Mouse (Mus musculus) hindbrain, embryonic 12.5 days (tissue): ENCODE measurements around the gene Lrrc17. TPM values are rescaled to one million over a fixed set of nuclear protein-coding genes. Genes with fewer than 3 reads are reported as not detected.
"Not testable (repeated sequence)": the region's sequence is repeated elsewhere in the genome, so short reads cannot be mapped to it uniquely, and the experiment has no call there.

Experiments used
- ATAC-seq: fragments of 200-750 bp; cut with Nextera tagmentation; 2 replicates; pipeline ENCODE4 v1.8.0; 2017; ENCODE audit warnings: moderate TSS enrichment; ENCODE audit not compliant: low FRiP score
- H3K27ac ChIP-seq: fragments of 300-500 bp; sonication (generic); 2 replicates; pipeline ENCODE4 v1.5.1; 2016; ENCODE audit warnings: mild to moderate bottlenecking
- H3K27me3 ChIP-seq: fragments of 300-500 bp; sonication (generic); 2 replicates; pipeline ENCODE4 v1.6.1; 2016; ENCODE audit warnings: mild to moderate bottlenecking
- H3K36me3 ChIP-seq: fragments of 300-500 bp; sonication (generic); 2 replicates; pipeline ENCODE4 v1.6.1; 2016; ENCODE audit warnings: mild to moderate bottlenecking
- H3K4me1 ChIP-seq: fragments of 300-500 bp; sonication (generic); 2 replicates; pipeline ENCODE4 v1.6.1; 2016
- H3K4me2 ChIP-seq: fragments of 300-500 bp; sonication (generic); replicated peaks from 2 replicates; pipeline ENCODE4 v1.6.1; 2016; ENCODE audit warnings: mild to moderate bottlenecking
- H3K4me3 ChIP-seq: fragments of 300-500 bp; sonication (generic); 2 replicates; pipeline ENCODE4 v1.5.1; 2016; ENCODE audit warnings: mild to moderate bottlenecking
- H3K9ac ChIP-seq: fragments of 300-500 bp; sonication (generic); 2 replicates; pipeline ENCODE4 v1.6.1; 2016; ENCODE audit warnings: mild to moderate bottlenecking, moderate library complexity
- H3K9me3 ChIP-seq: fragments of 300-500 bp; sonication (generic); replicated peaks from 2 replicates; pipeline ENCODE4 v1.6.1; 2016; ENCODE audit warnings: mild to moderate bottlenecking
- WGBS: fragments of 180-500 bp; shearing (Covaris S2); methylation state at CpG from one replicate; pipeline ENCODE4 v1.1.7; 2016; 5-methylcytosine and 5-hydroxymethylcytosine counted together
- polyA plus RNA-seq: library from polyadenylated mRNA; unstranded; fragments of >200 nt; fragmentation: Nextera tagmentation; extraction: Ambion mirVana; gene quantifications from 2 replicates; pipeline ENCODE4 v1.2.1, GENCODE M21; 2016

Lrrc17 gene
- polyA plus RNA-seq, 1 experiment from 2014 or later, result 42.3 TPM

GRCm38 (mm10) chr5:21578136-21578535 lies 34.8 kb downstream of the Lrrc17 start:
- 93% methylated on average over 3 of the region's 3 CpGs for WGBS
- H3K27me3 ChIP-seq, result no peaks in the 10 kb centered on the region
- H3K4me2 ChIP-seq, result no peak overlapping the region
- H3K27ac ChIP-seq, result no peak overlapping the region
- H3K36me3 ChIP-seq, result no peaks in the 10 kb centered on the region
- no peak overlapping the region for H3K4me3 ChIP-seq
- H3K9me3 ChIP-seq, result no peaks in the 10 kb centered on the region
- H3K9ac ChIP-seq, result no peak overlapping the region
- ATAC-seq, result no peak
- H3K4me1 ChIP-seq, result no peaks in the 10 kb centered on the region

- 51% methylated on average over 6 of the region's 6 CpGs for WGBS
- Histone ChIP-seq H3K36me3 (no peaks in the 10 kb centered on the region), H3K27ac (no peak overlapping the region), H3K9ac (no peak overlapping the region), H3K4me1 (no peaks in the 10 kb centered on the region), H3K4me3 (no peak overlapping the region), H3K9me3 (no peaks in the 10 kb centered on the region), H3K27me3 (no peaks in the 10 kb centered on the region), H3K4me2 (no peak overlapping the region)
- no peak for ATAC-seq
These were observed 43.4 kb downstream of the Lrrc17 start for GRCm38 (mm10) chr5:21586763-21587162.

DNA sequence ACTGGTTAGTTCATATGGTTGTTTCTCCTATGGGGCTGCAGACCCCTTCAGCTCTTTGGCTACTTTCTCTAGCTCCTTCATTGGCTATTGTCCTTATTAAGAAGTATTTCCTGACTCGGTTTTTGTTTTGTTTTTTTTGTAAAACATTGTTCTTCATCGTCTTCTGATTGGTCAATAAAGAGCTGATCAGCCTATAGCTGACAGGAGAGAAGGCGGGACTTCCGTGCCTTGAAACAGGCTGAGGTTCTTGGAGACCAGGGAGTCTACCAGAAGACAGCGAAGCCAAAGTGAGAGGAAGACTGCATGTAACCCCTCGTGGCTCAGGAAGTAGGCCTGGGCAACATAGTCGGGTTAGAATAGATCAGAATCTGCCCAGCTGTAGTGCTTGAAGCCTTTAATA lies 44.3 kb downstream of the Lrrc17 start:
- no peak for ATAC-seq
- no peaks in the 10 kb centered on the region for H3K36me3 ChIP-seq
- H3K4me1 ChIP-seq, result no peaks in the 10 kb centered on the region
- WGBS, result 77% methylated on average over 7 of the region's 7 CpGs
- H3K27ac ChIP-seq, result no peak overlapping the region
- H3K4me2 ChIP-seq, result no peak overlapping the region
- H3K4me3 ChIP-seq, result no peak overlapping the region
- no peaks in the 10 kb centered on the region for H3K27me3 ChIP-seq
- no peak overlapping the region for H3K9ac ChIP-seq
- no peaks in the 10 kb centered on the region for H3K9me3 ChIP-seq

DNA sequence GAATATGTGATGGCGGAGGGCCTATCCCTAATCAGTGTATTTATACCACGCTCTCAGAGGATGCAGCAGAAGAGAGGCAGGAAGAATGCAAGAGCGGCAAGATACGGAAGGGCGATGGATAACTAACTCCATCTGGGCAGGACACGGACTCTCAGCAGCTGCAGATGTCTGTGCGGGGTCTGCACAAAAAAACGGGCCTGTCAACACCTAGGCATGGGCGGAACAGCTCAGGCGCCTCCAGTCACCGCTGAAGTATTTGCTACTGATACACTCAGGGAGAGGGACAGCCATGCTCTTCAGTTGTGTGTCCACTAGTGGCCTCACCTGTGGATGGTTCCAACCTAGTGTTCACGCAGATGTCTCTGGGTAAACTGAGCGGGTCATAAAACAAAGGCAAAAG lies 44.9 kb downstream of the Lrrc17 start:
- no peak for ATAC-seq
- 84% methylated on average over 13 of the region's 13 CpGs for WGBS

DNA sequence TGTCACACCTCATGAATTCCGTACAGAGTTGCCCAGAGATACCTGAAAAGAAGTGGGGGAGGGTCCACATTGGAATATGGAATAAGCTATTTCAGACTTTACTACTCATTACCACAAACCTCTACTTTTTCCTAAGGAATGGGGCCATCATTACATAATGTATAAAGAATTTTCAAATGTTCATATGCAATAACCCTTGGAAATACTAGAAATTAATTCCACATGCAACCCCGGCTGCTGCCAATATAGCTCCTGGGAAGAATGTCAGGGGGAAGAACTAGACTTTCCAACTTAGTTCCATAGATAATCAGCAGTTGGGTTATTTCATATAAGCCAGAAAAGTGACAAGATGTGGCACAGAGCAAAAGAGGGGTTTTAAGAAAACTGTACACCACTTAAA lies 48.7 kb downstream of the Lrrc17 start:
- H3K9ac ChIP-seq, result no peak overlapping the region
- ATAC-seq, result no peak
- H3K27ac ChIP-seq, result no peak overlapping the region
- H3K27me3 ChIP-seq, result no peaks in the 10 kb centered on the region
- no peak overlapping the region for H3K4me3 ChIP-seq
- WGBS, result 89% methylated on average over 2 of the region's 2 CpGs
- H3K36me3 ChIP-seq, result no peaks in the 10 kb centered on the region
- no peak overlapping the region for H3K4me2 ChIP-seq
- H3K4me1 ChIP-seq, result no peaks in the 10 kb centered on the region
- no peaks in the 10 kb centered on the region for H3K9me3 ChIP-seq

More for the DNA sequence above, 44.9 kb downstream of the Lrrc17 start:
- no peaks in the 10 kb centered on the region for H3K9me3 ChIP-seq
- no peak overlapping the region for H3K9ac ChIP-seq
- H3K4me2 ChIP-seq, result no peak overlapping the region
- H3K27ac ChIP-seq, result no peak overlapping the region
- no peaks in the 10 kb centered on the region for H3K36me3 ChIP-seq
- H3K27me3 ChIP-seq, result no peaks in the 10 kb centered on the region
- no peak overlapping the region for H3K4me3 ChIP-seq
- H3K4me1 ChIP-seq, result no peaks in the 10 kb centered on the region

GRCm38 (mm10) chr5:21593201-21593709 lies 49.9 kb downstream of the Lrrc17 start:
- H3K27ac ChIP-seq, result no peak overlapping the region

GRCm38 (mm10) chr5:21599536-21599935 lies 56.2 kb downstream of the Lrrc17 start:
- H3K4me3 ChIP-seq, H3K27me3 ChIP-seq, H3K9me3 ChIP-seq, H3K4me2 ChIP-seq, H3K27ac ChIP-seq, H3K9ac ChIP-seq, ATAC-seq, H3K4me1 ChIP-seq, H3K36me3 ChIP-seq: not testable (repeated sequence)
- WGBS, result 85% methylated on average over 2 of the region's 2 CpGs

More at GRCm38 (mm10) chr5:21593201-21593709, 49.9 kb downstream of the Lrrc17 start:
- H3K27me3 ChIP-seq, result no peaks in the 10 kb centered on the region
- H3K4me2 ChIP-seq, result no peak overlapping the region
- H3K36me3 ChIP-seq, result no peaks in the 10 kb centered on the region
- H3K9ac ChIP-seq, result no peak overlapping the region
- H3K9me3 ChIP-seq, result no peaks in the 10 kb centered on the region
- H3K4me1 ChIP-seq, result no peaks in the 10 kb centered on the region
- ATAC-seq, result no peak
- H3K4me3 ChIP-seq, result no peak overlapping the region
- 95% methylated on average over 9 of the region's 9 CpGs for WGBS

- no peak overlapping the region for H3K4me2 ChIP-seq
- no peaks in the 10 kb centered on the region for H3K27me3 ChIP-seq
- no peaks in the 10 kb centered on the region for H3K4me1 ChIP-seq
- 96% methylated on average over 4 of the region's 4 CpGs for WGBS
- no peaks in the 10 kb centered on the region for H3K36me3 ChIP-seq
- no peak for ATAC-seq
- H3K27ac ChIP-seq, result no peak overlapping the region
- no peak overlapping the region for H3K9ac ChIP-seq
- no peaks in the 10 kb centered on the region for H3K9me3 ChIP-seq
- H3K4me3 ChIP-seq, result no peak overlapping the region
These were observed 56.6 kb downstream of the Lrrc17 start for GRCm38 (mm10) chr5:21599961-21600360.

GRCm38 (mm10) chr5:21605936-21606335 lies 62.6 kb downstream of the Lrrc17 start:
- Histone ChIP-seq H3K27me3 (no peaks in the 10 kb centered on the region), H3K4me1 (no peaks in the 10 kb centered on the region), H3K27ac (no peak overlapping the region), H3K4me3 (no peak overlapping the region), H3K4me2 (no peak overlapping the region), H3K9me3 (no peaks in the 10 kb centered on the region), H3K36me3 (no peaks in the 10 kb centered on the region), H3K9ac (no peak overlapping the region)
- 73% methylated on average over 6 of the region's 6 CpGs for WGBS
- no peak for ATAC-seq

GRCm38 (mm10) chr5:21608311-21609304 lies 65.2 kb downstream of the Lrrc17 start:
- Histone ChIP-seq H3K9me3 (no peaks in the 10 kb centered on the region), H3K9ac (no peak overlapping the region), H3K4me2 (no peak overlapping the region), H3K4me1 (no peaks in the 10 kb centered on the region), H3K36me3 (no peaks in the 10 kb centered on the region), H3K27me3 (no peaks in the 10 kb centered on the region), H3K4me3 (no peak overlapping the region), H3K27ac (no peak overlapping the region)
- no peak for ATAC-seq
- 68% methylated on average over 12 of the region's 12 CpGs for WGBS

DNA sequence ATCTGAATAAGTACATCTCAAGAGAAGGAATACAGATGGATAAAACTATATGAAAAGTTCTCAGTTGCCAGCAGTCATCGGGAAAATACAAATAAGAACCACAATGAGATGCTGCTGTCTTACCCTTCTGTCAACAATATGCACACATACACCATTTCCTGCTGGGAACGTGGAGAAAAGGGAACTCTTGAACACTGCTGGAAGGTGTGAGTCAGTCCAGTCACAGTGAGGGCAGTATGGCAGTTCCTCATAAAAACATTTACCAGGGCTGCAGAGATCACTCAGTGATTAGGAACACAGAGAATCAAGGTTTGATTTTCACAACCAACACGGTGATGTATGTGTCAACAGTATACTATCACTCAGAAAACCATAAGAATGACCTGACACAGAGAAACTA lies 67.6 kb downstream of the Lrrc17 start:
- 79% methylated on average over 3 of the region's 3 CpGs for WGBS
- no peak overlapping the region for H3K4me2 ChIP-seq
- no peak overlapping the region for H3K27ac ChIP-seq
- no peak overlapping the region for H3K4me3 ChIP-seq
- no peak overlapping the region for H3K9ac ChIP-seq
- no peaks in the 10 kb centered on the region for H3K4me1 ChIP-seq
- H3K36me3 ChIP-seq, result no peaks in the 10 kb centered on the region
- H3K9me3 ChIP-seq, result no peaks in the 10 kb centered on the region
- no peaks in the 10 kb centered on the region for H3K27me3 ChIP-seq
- ATAC-seq, result no peak

- H3K36me3 ChIP-seq, H3K9me3 ChIP-seq, H3K9ac ChIP-seq, ATAC-seq, H3K27me3 ChIP-seq, H3K27ac ChIP-seq, H3K4me3 ChIP-seq, H3K4me1 ChIP-seq, H3K4me2 ChIP-seq: not testable (repeated sequence)
- WGBS, result 96% methylated on average over 11 of the region's 11 CpGs
These were observed 70.9 kb downstream of the Lrrc17 start for GRCm38 (mm10) chr5:21614299-21614698.
